Mouse (Mus musculus) testis, adult 2 months (tissue): ENCODE data around the gene Sacm1l. TPM values are rescaled to one million over a fixed set of nuclear protein-coding genes. Genes with fewer than 3 reads are reported as not detected.

Experiments used
- H3K27ac ChIP-seq: fragments of 200-500 bp; 2 replicates; pipeline ENCODE4 v1.5.1; 2012; ENCODE audit warnings: low read depth, low read length; ENCODE audit not compliant: control insufficient read depth, insufficient read depth
- H3K27me3 ChIP-seq: fragments of 200-500 bp; 2 replicates; pipeline ENCODE4 v1.6.1; 2012; ENCODE audit warnings: mild to moderate bottlenecking, low read length, moderate library complexity; ENCODE audit not compliant: control insufficient read depth, insufficient read depth
- H3K36me3 ChIP-seq: fragments of 200-500 bp; 2 replicates; pipeline ENCODE4 v1.6.1; 2012; ENCODE audit warnings: mild to moderate bottlenecking, low read length; ENCODE audit not compliant: control insufficient read depth, insufficient read depth
- H3K4me1 ChIP-seq: fragments of 200-500 bp; 2 replicates; pipeline ENCODE4 v1.6.1; 2012; ENCODE audit warnings: low read length; ENCODE audit not compliant: control insufficient read depth, insufficient read depth
- H3K4me3 ChIP-seq: fragments of 200-500 bp; 2 replicates; pipeline ENCODE4 v1.5.1; 2012; ENCODE audit warnings: low read depth, mild to moderate bottlenecking, low read length, moderate library complexity, mixed read lengths; ENCODE audit not compliant: control insufficient read depth
- CTCF ChIP-seq: fragments of 200-500 bp; IDR thresholded peaks from 2 replicates; pipeline ENCODE4 v1.5.1; 2012; ENCODE audit warnings: low read depth, mild to moderate bottlenecking, inconsistent platforms, low read length, moderate library complexity; ENCODE audit not compliant: control insufficient read depth, insufficient read depth, insufficient replicate concordance
- POLR2A ChIP-seq: fragments of 200-500 bp; IDR thresholded peaks from 2 replicates; pipeline ENCODE4 v1.6.1; 2012; ENCODE audit warnings: low read depth, mild to moderate bottlenecking, inconsistent platforms, low read length, moderate library complexity; ENCODE audit not compliant: control insufficient read depth
- polyA plus RNA-seq: library from polyadenylated mRNA; depleted of rRNA; stranded (reverse); fragments of >200 nt; gene quantifications from 2 replicates; pipeline ENCODE4 v1.2.3, GENCODE M21; 2012

Gene Sacm1l
- polyA plus RNA-seq, 1 experiment = 5.1 TPM

DNA sequence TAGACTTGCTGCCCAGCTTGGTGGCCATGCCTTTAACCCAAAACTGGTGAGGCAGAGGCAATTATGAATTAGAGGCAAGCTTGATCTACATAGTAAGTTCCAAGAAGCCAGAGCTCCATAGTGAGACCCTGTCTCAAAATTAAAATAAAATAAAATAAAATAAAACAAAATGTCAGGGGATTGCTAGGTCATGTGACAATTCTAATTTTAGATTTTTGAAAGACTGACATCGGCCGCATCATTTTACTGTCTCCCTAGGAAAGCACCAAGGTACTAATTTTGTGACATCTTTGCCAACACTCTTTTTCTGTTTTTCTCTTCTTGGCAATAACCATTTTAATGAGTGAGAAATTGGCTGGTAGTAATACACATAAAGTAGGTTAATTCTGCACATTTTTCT lies 7.1 kb downstream of the Sacm1l start:
- Histone ChIP-seq H3K4me3 (no peak overlapping the region), H3K4me1 (no peaks in the 10 kb centered on the region), H3K27ac (no peak overlapping the region), H3K36me3 (no peaks in the 10 kb centered on the region), H3K27me3 (no peaks in the 10 kb centered on the region)
- TF ChIP-seq CTCF (no peak), POLR2A (no peak)

DNA sequence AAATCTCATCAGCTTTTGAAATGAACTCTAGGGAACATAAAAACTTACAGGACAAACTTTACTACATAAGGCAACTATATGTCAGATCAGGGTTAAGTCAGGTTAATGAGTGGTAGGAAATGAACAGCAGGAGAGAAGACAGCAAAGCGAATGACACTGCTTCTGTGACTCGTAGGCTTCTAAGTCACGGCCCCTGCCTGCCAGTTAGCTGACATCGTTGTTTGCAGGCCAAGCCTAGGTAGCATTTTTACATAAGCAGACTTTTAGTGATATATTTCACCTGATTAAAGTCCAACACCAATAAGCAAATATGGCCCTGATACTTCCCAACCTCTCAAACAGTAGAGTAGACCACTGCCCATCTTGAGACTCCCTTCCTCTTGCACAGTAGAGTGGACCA lies 8.6 kb downstream of the Sacm1l start:
- Histone ChIP-seq H3K4me1 (no peaks in the 10 kb centered on the region), H3K27me3 (no peaks in the 10 kb centered on the region), H3K4me3 (no peak overlapping the region), H3K36me3 (no peaks in the 10 kb centered on the region; the same call in 1 of the 2 replicates), H3K27ac (no peak overlapping the region)
- TF ChIP-seq POLR2A (no peak), CTCF (no peak)

DNA sequence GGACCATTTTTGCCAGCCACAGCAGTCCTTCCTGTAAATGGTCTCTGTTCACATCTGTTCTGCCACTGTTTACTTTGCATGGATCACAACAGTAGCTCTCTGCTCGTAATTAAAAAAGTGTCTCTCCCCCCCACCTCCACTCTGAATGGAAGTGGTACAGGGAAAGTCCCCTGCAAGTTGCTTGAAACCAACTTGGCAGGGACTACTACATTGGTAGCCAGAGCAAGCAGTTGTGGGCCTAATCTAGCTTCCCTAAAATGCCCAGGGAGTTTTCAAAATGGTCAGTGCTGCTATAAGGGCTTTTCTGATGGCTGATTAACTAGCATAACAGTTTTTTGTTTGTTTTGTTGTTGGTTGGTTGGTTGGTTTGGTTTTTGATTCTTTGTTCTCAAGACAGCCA lies 9.5 kb downstream of the Sacm1l start:
- no peaks in the 10 kb centered on the region for H3K4me1 ChIP-seq
- no peak for TF ChIP-seq CTCF
- TF ChIP-seq POLR2A = no peak
- H3K27me3 ChIP-seq = no peaks in the 10 kb centered on the region
- H3K36me3 ChIP-seq = no peaks in the 10 kb centered on the region; the same call in 1 of the 2 replicates
- no peak overlapping the region for H3K4me3 ChIP-seq
- no peak overlapping the region for H3K27ac ChIP-seq

DNA sequence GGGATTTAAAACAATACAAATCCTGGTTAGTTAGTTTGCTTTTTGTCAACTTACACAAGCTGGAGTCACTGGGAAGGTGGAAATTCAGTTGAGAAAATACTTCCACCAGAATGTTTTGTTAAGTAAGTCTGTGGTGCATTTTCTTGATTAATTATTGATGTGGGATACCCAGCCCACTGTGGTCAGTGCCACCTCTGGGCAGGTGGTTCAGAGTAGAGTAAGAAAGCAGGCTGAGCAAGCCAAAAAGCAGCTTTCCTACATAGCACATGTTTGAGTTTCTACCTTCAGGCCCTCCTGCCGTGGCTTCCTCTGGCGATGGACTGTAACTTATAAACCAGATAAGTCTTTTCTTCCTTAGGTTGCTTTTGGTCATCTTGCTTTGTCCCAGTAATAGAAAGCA lies 10.3 kb downstream of the Sacm1l start:
- Histone ChIP-seq H3K36me3 (no peaks in the 10 kb centered on the region; the same call in 1 of the 2 replicates), H3K4me1 (no peaks in the 10 kb centered on the region), H3K27me3 (no peaks in the 10 kb centered on the region), H3K4me3 (no peak overlapping the region), H3K27ac (no peak overlapping the region)
- TF ChIP-seq CTCF = no peak
- no peak for TF ChIP-seq POLR2A

DNA sequence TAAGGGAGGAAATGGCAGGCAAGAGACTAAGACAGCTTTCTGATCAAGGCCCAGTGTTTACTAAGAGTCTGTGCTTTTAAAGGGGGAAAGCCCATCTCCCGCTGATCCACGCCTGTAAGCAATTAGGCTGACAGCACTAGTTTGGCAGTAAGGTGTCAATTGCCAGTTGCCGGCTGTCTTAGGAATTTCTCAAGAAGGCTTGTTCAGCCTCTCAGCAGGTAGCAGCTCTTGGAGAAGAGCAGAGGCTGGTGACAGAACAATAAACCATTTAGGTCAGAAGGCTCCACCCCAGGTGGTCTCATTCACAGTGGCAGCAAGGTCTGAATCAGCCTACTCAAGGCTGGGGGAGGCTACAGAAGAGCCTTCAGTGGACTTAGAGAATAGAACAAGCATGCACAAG lies 25.0 kb downstream of the Sacm1l start:
- H3K27ac ChIP-seq = no peak overlapping the region
- no peak for TF ChIP-seq POLR2A
- TF ChIP-seq CTCF = no peak
- H3K4me1 ChIP-seq = no peaks in the 10 kb centered on the region
- no peaks in the 10 kb centered on the region for H3K36me3 ChIP-seq
- H3K27me3 ChIP-seq = no peaks in the 10 kb centered on the region
- no peak overlapping the region for H3K4me3 ChIP-seq

DNA sequence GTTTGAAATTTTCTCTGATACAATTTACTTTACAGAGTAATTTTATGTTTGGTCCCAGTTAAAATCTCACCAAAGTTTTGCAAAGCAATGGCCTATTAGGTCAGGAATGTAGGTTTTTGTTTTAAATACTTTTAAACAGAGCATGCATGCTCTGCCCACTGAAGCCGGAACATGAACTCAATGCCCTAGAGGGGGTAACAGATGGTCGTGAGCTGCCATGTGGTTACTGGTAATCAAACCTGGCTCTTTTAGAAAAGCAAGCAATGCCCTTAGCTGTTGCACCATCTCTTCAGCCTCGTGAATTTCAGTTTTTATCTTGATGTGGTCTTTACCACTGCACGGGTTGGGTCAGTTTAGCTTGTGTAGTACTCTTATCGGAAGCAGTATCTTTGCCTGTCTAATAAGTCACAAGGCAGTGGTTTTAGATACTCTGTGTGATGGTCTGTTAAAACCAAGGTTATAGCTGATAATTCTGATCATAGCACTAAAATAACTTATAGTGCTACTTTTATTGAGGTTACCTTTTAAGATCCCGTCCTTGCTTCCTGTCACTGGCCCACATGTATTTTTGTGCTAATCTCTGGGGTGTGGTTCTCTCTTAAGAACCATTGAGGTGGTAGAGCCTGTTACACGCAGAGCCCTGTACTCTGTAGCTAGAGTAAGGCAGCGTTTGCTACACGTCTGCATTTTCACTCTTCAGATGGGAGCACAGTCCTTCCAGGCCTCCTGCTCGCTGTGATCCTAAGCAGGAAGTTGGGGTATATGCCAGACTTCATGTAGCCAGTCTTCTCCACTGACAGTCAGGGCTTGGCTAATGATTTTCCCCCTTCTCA lies 48.0 kb downstream of the Sacm1l start:
- H3K36me3 ChIP-seq = no peaks in the 10 kb centered on the region; the same call in 1 of the 2 replicates
- H3K27me3 ChIP-seq = no peaks in the 10 kb centered on the region
- H3K4me3 ChIP-seq = no peak overlapping the region
- H3K27ac ChIP-seq = no peak overlapping the region
- TF ChIP-seq POLR2A (no peak), CTCF (no peak)
- no peaks in the 10 kb centered on the region for H3K4me1 ChIP-seq

DNA sequence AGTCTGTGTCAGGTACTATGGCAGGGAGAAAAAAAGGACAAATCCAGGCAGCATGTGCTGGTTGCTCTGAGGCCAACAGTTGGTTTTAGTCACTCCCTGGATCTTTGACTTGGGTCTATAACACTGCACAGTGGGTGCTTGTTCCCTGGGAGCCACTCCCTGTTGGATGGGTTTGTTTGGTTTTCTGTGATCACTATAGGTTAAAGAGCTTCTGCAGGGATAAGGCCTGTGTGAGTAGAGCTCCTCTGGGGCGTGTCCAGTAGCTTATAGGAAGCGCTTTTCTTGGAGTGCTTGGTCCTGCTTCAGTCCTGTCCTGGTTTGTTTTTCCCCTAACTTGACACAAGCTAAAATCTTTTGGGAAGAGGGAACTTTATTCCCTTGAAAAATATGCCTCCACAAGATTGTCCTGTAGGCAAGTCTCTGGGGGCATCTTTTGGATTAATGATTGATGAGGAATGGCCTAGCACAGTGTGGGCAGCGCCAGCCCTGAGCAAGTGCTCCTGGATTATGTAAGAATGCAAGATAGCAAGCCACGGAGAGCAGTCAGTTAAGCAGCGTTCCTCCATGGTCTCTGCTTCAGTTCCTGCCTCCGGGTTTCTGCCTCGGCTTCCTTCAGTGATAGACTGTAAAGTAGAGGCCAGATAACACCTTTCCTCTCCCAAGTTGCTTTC lies 59.8 kb downstream of the Sacm1l start:
- Histone ChIP-seq H3K36me3 (no peaks in the 10 kb centered on the region), H3K27me3 (no peaks in the 10 kb centered on the region), H3K27ac (no peak overlapping the region), H3K4me3 (no peak overlapping the region), H3K4me1 (no peaks in the 10 kb centered on the region)
- TF ChIP-seq CTCF (no peak), POLR2A (no peak)
